Mouse (Mus musculus) cerebellum, postnatal 4 days (tissue): ENCODE measurements around the gene Pde7b.
A peak's percentile ranks its signal among the peaks of the same experiment; 100 is the strongest.

ENCODE experiments used
- DNase-seq, 2 experiments: peaks; one replicate each; pipeline ENCODE4 v3.0.0; 2022; ENCODE audit warnings: low spot score in 2 of 2, mixed read lengths in 1 of 2

Gene Pde7b

GRCm38 (mm10) chr10:20431336-20431735 lies 293.5 kb downstream of the Pde7b start:
- no peak for DNase-seq

- peak in 1 of 2 experiments; percentile 50 for DNase-seq
Observed at GRCm38 (mm10) chr10:20421299-20421883, 303.5 kb downstream of the Pde7b start.

- no peak for DNase-seq
Observed at GRCm38 (mm10) chr10:20420296-20420695, 304.6 kb downstream of the Pde7b start.

GRCm38 (mm10) chr10:20418856-20419219 lies 306.0 kb downstream of the Pde7b start:
- DNase-seq = no peak

- DNase-seq = no peak
Observed at GRCm38 (mm10) chr10:20418202-20418855, 306.5 kb downstream of the Pde7b start.

- DNase-seq = no peak
Observed at GRCm38 (mm10) chr10:20409181-20409580, 315.7 kb downstream of the Pde7b start.

GRCm38 (mm10) chr10:20408336-20408735 lies 316.5 kb downstream of the Pde7b start:
- DNase-seq = no peak

- DNase-seq = peak in 1 of 2 experiments; percentile 31
Observed at GRCm38 (mm10) chr10:20405471-20405870, 319.4 kb downstream of the Pde7b start.

GRCm38 (mm10) chr10:20402941-20403340 lies 321.9 kb downstream of the Pde7b start:
- no peak for DNase-seq

GRCm38 (mm10) chr10:20400406-20400805 lies 324.5 kb downstream of the Pde7b start:
- no peak for DNase-seq

GRCm38 (mm10) chr10:20398641-20399390 lies 326.1 kb downstream of the Pde7b start:
- DNase-seq = no peak

- no peak for DNase-seq
Observed at GRCm38 (mm10) chr10:20398224-20398623, 326.7 kb downstream of the Pde7b start.

GRCm38 (mm10) chr10:20395778-20396177 lies 329.1 kb downstream of the Pde7b start:
- DNase-seq = no peak

- no peak for DNase-seq
Observed at GRCm38 (mm10) chr10:20394815-20395214, 330.1 kb downstream of the Pde7b start.

GRCm38 (mm10) chr10:20390568-20390967 lies 334.3 kb downstream of the Pde7b start:
- no peak for DNase-seq

GRCm38 (mm10) chr10:20382807-20383419 lies 342.0 kb downstream of the Pde7b start:
- no peak for DNase-seq

- no peak for DNase-seq
Observed at GRCm38 (mm10) chr10:20381352-20381751, 343.5 kb downstream of the Pde7b start.

GRCm38 (mm10) chr10:20380798-20381197 lies 344.1 kb downstream of the Pde7b start:
- DNase-seq = no peak

GRCm38 (mm10) chr10:20379071-20379735 lies 345.7 kb downstream of the Pde7b start:
- DNase-seq = no peak

- no peak for DNase-seq
Observed at GRCm38 (mm10) chr10:20377621-20378020, 347.3 kb downstream of the Pde7b start.

GRCm38 (mm10) chr10:20372046-20372445 lies 352.8 kb downstream of the Pde7b start:
- DNase-seq = no peak
